Mouse (Mus musculus): ENCODE measurements around the gene Nfic. TPM values are rescaled to one million over a fixed set of nuclear protein-coding genes. Genes with fewer than 3 reads are reported as not detected.
A peak's percentile ranks its signal among the peaks of the same experiment; 100 is the strongest.

Gene Nfic
- polyA plus RNA-seq, 1 experiment from 2014 or later: 86.5 TPM

GRCm38 (mm10) chr10:81365073-81365472 is 90.4 kb downstream of the Nfic start:
- DNase-seq (no peak), ATAC-seq (ENCODE audit: insufficient read depth) (no peak; the same call in none of the 2 replicates)
- Histone ChIP-seq H3K27me3 (ENCODE audit: insufficient read depth, low read length) (peaks cover 8% of the 10 kb centered on the region; the same call in 1 of the 2 replicates), H3K36me3 (ENCODE audit: insufficient read depth) (peaks cover 52% of the 10 kb centered on the region), H3K4me1 (ENCODE audit: insufficient read depth) (peaks cover 28% of the 10 kb centered on the region), H3K27ac (ENCODE audit: low read depth) (no peak overlapping the region), H3K4me3 (ENCODE audit: low read depth, low read length) (no peak overlapping the region), H3K4me2 (peak overlapping the region; percentile 60), H3K9ac (no peak overlapping the region), H3K9me3 (ENCODE audit: low read depth, low read length) (no peaks in the 10 kb centered on the region)
- 26% methylated on average over 4 of the region's 4 CpGs for WGBS
- TF ChIP-seq CTCF (IDR thresholded peaks at IDR 0.05; ENCODE audit: low read depth): no peak

DNA sequence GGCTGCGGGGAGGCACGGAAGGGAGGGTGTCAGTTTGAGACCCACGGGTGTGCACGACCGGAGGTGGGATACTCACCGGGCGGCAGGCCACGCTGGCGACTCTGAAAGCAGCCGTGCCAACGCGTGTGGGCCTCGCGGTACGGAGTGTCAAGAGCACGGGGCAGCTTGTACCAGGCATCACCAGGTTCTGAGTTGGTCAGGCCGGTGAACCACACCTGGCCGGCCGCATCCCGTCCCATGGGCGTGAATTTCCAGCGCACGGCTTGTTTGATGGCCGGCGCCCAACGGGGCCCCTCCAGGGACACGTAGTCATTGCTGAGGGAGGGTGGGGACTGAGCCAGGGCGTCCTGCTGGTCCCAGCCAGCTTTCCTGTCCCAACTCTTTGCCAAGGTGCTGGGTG is 90.8 kb downstream of the Nfic start:
- peaks cover 28% of the 10 kb centered on the region for H3K4me1 ChIP-seq (ENCODE audit: insufficient read depth)
- ATAC-seq (ENCODE audit: insufficient read depth): no peak; the same call in 1 of the 2 replicates
- H3K9me3 ChIP-seq (ENCODE audit: low read depth, low read length): no peaks in the 10 kb centered on the region
- 0 out of 2 replicates have a peak overlapping the region, but pooled peaks have one; percentile 39 for H3K9ac ChIP-seq
- H3K27ac ChIP-seq (ENCODE audit: low read depth): no peak overlapping the region
- H3K4me3 ChIP-seq (ENCODE audit: low read depth, low read length): peak overlapping the region; percentile 34
- 10% methylated on average over 28 of the region's 28 CpGs for WGBS
- H3K27me3 ChIP-seq (ENCODE audit: insufficient read depth, low read length): peaks cover 8% of the 10 kb centered on the region; the same call in 1 of the 2 replicates
- peaks cover 51% of the 10 kb centered on the region for H3K36me3 ChIP-seq (ENCODE audit: insufficient read depth)
- peak overlapping the region; percentile 60 for H3K4me2 ChIP-seq
- DNase-seq: peak; percentile 50
- no peak for TF ChIP-seq CTCF (IDR thresholded peaks at IDR 0.05; ENCODE audit: low read depth)

DNA sequence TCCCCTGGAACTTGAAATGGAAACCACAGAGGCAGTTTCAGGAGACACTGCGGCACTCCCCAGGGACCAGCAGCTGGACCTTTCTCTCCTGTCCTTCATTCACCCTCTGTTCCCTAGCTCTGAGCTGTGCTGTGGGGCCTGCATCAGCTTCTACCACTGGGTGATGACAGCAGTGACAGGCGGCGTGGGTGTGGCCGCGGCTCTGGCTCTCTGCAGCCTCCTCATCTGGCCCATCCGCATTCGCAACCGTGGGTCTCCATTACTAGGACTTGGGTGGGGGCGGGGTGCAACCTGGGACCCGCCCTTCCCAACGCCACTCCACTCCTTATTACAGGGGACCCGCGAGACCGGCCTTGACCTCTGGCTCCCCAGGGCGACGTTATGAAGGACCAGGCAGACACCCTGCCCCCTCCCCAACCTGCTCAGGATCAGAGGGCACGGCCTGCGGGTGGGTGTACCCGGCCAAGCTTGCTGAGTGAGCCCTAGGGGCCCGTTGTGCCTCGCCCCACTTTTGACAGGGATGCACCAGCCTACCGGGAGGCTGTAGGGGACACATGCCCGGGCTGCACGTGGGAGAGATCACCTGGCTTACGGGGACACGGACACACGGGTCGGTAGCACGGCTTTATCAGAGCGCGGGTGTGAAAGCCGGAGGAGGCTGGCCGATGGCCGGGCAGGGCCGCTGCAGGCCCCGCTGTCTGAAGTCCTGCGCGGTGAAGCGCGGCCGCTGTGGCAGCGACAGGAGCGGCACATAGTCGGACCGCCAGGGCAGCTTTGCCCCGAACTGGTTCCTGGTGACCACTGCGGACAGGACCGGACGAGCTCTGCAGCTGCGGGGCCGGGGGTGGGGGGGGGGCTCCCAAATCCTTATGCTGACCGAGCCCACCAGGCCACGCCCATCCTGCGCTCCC is 91.7 kb downstream of the Nfic start:
- no peaks in the 10 kb centered on the region for H3K9me3 ChIP-seq (ENCODE audit: low read depth, low read length)
- WGBS: 8% methylated on average over 54 of the region's 54 CpGs
- peak overlapping the region; percentile 39 for H3K9ac ChIP-seq
- no peak for TF ChIP-seq CTCF (IDR thresholded peaks at IDR 0.05; ENCODE audit: low read depth)
- ATAC-seq (ENCODE audit: insufficient read depth) (no peak), DNase-seq (peak; percentile 37)
- peak overlapping the region; percentile 79 for H3K27ac ChIP-seq (ENCODE audit: low read depth)
- H3K27me3 ChIP-seq (ENCODE audit: insufficient read depth, low read length): peaks cover 8% of the 10 kb centered on the region; the same call in 1 of the 2 replicates
- peaks cover 31% of the 10 kb centered on the region for H3K4me1 ChIP-seq (ENCODE audit: insufficient read depth)
- peak overlapping the region; percentile 60 for H3K4me2 ChIP-seq
- peak overlapping the region; percentile 34 for H3K4me3 ChIP-seq (ENCODE audit: low read depth, low read length)
- H3K36me3 ChIP-seq (ENCODE audit: insufficient read depth): peaks cover 41% of the 10 kb centered on the region

GRCm38 (mm10) chr10:81362336-81362949 is 93.0 kb downstream of the Nfic start:
- Histone ChIP-seq H3K36me3 (ENCODE audit: insufficient read depth) (peaks cover 29% of the 10 kb centered on the region), H3K4me3 (ENCODE audit: low read depth, low read length) (no peak overlapping the region), H3K9ac (peak overlapping the region; percentile 26; the same call in 1 of the 2 replicates), H3K4me1 (ENCODE audit: insufficient read depth) (peaks cover 40% of the 10 kb centered on the region), H3K4me2 (peak overlapping the region; percentile 60), H3K27me3 (ENCODE audit: insufficient read depth, low read length) (peaks cover 8% of the 10 kb centered on the region; the same call in 1 of the 2 replicates), H3K9me3 (ENCODE audit: low read depth, low read length) (no peaks in the 10 kb centered on the region), H3K27ac (ENCODE audit: low read depth) (peak overlapping the region; percentile 79)
- TF ChIP-seq CTCF (IDR thresholded peaks at IDR 0.05; ENCODE audit: low read depth): no peak
- 53% methylated on average over 12 of the region's 12 CpGs for WGBS
- DNase-seq (peak; percentile 52), ATAC-seq (ENCODE audit: insufficient read depth) (peak; percentile 9; the same call in 1 of the 2 replicates)

DNA sequence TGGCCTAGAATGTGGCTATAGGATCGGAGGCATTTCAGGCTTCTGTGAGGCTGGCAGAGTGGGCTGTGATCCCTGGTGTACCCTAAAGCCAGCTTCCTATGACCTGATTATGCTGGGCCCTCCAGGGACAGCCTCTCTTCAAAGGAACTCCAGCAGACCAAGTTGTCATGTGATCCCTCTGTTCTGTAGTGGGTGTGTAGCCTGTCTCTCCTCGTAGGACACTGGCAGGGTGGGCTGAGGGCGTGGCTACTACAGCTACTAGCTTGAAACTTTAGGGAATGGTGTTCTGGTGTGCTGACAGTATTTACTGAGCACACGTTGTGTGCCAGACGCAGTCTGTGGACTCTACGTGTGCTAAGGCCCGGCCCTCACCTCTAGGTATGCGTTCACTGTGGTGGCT is 94.7 kb downstream of the Nfic start:
- ATAC-seq (ENCODE audit: insufficient read depth) (no peak), DNase-seq (peak; percentile 36)
- H3K36me3 ChIP-seq (ENCODE audit: insufficient read depth): peaks cover 13% of the 10 kb centered on the region; the same call in 1 of the 2 replicates
- 57% methylated on average over 8 of the region's 8 CpGs for WGBS
- H3K27ac ChIP-seq (ENCODE audit: low read depth): no peak overlapping the region
- H3K4me1 ChIP-seq (ENCODE audit: insufficient read depth): peaks cover 42% of the 10 kb centered on the region
- no peak overlapping the region for H3K9ac ChIP-seq
- peaks cover 8% of the 10 kb centered on the region; the same call in 1 of the 2 replicates for H3K27me3 ChIP-seq (ENCODE audit: insufficient read depth, low read length)
- no peak overlapping the region for H3K4me3 ChIP-seq (ENCODE audit: low read depth, low read length)
- H3K9me3 ChIP-seq (ENCODE audit: low read depth, low read length): no peaks in the 10 kb centered on the region
- no peak overlapping the region for H3K4me2 ChIP-seq
- no peak for TF ChIP-seq CTCF (IDR thresholded peaks at IDR 0.05; ENCODE audit: low read depth)

DNA sequence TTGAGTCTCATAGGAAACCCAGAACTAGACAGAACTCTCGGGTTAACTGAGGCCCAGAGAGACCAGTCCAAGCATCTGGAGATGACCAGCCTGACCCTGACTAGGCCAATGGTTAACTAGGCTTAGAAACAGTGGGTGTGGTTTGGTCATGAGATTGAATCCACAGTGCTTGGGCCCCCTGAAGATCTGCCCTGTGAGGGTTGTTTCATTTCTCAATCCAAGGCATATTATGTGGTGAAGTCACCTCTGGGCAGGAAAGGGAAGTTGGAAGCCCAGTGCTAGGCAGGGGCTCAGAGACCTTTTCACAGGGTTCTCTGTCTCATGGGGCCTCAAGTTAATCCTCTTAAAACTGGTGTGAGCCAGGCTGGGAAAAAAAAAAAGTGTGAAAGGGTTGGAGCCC is 96.6 kb downstream of the Nfic start:
- no peak overlapping the region; the same call in 1 of the 2 replicates for H3K9ac ChIP-seq
- WGBS: 68% methylated on average over 1 of the region's 1 CpGs
- peaks cover 13% of the 10 kb centered on the region; the same call in 1 of the 2 replicates for H3K36me3 ChIP-seq (ENCODE audit: insufficient read depth)
- peaks cover 6% of the 10 kb centered on the region; the same call in 1 of the 2 replicates for H3K27me3 ChIP-seq (ENCODE audit: insufficient read depth, low read length)
- H3K4me2 ChIP-seq: peak overlapping the region; percentile 100
- peaks cover 29% of the 10 kb centered on the region for H3K4me1 ChIP-seq (ENCODE audit: insufficient read depth)
- TF ChIP-seq CTCF (IDR thresholded peaks at IDR 0.05; ENCODE audit: low read depth): no peak
- peak overlapping the region; percentile 78 for H3K4me3 ChIP-seq (ENCODE audit: low read depth, low read length)
- DNase-seq (no peak), ATAC-seq (ENCODE audit: insufficient read depth) (no peak)
- no peaks in the 10 kb centered on the region for H3K9me3 ChIP-seq (ENCODE audit: low read depth, low read length)
- peak overlapping the region; percentile 69; the same call in 1 of the 2 replicates for H3K27ac ChIP-seq (ENCODE audit: low read depth)
